Mouse (Mus musculus): ENCODE measurements around the gene Gm5447.
A peak's percentile ranks its signal among the peaks of the same experiment; 100 is the strongest.

Gene Gm5447

DNA sequence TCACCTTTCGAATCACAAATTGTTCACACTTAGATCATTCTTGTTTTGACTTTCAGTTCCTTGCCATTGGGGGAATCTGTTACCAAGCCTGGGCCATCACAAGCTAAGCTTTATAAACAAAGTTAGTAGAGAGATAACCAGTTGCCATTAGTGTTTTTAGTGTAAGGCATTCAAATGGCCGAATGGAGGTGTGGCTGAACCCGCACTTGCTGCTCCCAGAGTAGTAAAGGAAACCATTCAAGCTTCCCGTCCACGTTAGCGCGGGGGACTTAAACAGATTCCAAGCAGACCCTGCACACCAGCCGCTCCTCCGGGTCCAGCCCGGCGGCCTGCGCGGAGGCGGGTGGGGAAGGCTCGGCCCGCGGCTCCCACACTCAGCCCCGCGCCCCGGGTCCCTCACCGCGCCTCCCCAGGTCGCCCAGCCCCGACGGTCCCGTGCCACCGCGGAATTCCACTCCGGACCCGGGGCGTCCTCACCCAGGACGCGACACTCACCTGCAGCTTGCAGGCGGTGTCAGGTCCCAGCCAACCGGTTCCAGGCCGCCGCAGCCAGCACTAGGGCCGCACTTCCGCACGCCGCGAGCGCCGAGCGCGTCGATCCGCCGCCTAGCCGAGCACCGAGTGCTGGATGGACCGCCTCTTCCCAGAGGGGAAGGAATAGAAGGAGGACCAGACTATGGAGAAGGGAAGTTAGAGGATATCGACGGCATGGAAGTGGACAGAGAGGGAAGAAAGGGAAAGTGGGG lies at the start of gene Gm5447, which contains the start of gene Exoc2:
TSS of gene Gm5447 (plus strand) at position 704 of the 746 bp plus-strand sequence.
TSS of gene Exoc2 (minus strand) at position 593 of the 746 bp plus-strand sequence.
- DNase-seq (ENCODE audit: low spot score in 2 of 2): peak; percentile 72 to 82

DNA sequence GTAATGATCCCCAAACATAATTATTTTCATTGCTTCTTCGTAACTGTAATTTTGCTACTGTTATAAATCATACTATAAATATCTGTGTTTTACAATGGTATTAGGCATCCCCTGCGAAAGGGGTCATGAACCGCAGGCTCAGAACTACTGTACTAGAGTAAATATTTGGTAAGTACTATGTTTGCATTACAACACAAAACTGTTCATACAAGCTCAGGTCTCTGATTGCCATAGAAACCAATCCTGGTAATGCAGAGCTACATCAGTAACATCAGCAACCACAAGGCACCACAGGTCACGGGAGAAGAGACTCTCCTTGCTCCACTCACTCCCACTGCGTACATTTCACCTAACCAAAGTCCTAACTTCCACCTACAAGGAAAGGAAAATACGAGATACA lies 49.7 kb upstream of the Gm5447 start:
- DNase-seq (ENCODE audit: low spot score in 2 of 2): no peak

DNA sequence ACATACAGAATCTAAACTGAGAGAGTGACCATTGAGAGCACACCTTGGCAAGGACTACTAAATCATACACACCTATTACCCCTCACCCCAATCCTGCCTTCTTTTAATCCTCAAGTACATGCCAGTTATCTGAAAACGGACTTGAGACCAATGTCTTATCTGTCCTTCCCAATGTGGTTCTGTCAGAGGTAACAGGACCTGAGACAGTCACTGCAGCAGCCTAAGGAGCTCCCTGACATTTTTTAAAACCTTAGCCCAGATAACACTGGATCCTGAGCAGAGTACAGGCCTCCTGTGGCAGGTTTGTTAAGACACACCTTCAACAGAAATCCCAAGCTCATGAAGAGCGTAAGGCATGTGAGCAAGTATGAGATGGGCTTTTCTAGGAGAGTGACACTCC lies 44.9 kb upstream of the Gm5447 start:
- no peak for DNase-seq (ENCODE audit: low spot score in 2 of 2)

DNA sequence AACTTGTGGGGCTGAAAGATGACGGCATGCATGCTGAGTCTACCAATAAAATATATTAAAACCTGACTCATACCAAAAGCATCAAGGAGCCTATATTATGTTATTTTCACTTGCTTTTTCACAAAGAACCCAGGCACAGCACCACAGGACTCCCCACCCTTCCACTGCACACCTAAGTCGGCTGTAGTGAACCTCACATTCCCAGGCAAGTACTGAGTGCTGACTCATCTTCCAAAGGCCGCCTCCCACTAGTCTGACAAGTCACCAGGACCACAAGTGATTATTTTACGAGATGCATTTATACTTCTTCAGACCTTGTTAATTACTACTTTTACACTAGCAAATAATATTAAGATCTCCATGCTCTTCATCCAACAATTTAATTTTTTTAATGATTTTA lies 42.4 kb upstream of the Gm5447 start:
- no peak for DNase-seq (ENCODE audit: low spot score in 2 of 2)

DNA sequence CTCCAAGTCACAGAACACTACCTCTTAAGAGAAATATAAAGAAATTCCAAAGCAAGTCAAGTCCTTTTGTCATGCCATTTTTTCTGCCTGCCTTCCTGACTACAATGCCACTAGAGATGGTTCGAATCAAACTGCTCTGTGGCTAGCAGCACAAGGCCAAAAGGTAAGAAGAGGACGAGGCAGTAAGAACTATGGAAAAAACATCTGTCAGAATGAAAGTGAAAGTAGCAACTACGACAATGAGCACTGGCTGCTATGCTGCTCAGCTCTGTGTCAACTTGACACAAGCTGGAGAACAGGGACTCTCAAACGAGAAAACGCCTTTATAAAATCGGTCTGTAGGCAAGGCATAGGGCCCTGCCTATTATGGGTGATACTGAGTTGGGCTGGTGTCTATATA lies 41.0 kb upstream of the Gm5447 start:
- DNase-seq (ENCODE audit: low spot score in 2 of 2): no peak

DNA sequence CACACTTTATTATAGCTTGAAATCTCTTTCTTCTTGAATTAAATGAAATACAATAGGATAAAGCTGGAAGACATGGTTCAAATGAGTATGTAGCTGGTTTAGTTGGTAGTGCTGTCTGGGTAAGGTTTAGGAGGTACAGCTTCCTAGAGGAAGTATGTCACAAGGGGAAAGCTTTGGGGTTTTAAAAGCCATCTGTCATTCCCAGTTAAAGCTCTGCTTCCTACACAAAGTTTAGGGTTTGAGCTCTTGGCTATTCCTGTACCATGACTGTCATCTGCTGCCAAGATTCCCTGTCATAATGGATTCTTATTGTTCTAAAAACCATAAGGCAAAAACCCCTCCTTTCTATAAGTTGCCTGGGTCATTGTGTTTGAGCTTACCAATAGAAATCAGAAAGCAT lies 28.2 kb upstream of the Gm5447 start:
- DNase-seq (ENCODE audit: low spot score in 2 of 2): no peak

DNA sequence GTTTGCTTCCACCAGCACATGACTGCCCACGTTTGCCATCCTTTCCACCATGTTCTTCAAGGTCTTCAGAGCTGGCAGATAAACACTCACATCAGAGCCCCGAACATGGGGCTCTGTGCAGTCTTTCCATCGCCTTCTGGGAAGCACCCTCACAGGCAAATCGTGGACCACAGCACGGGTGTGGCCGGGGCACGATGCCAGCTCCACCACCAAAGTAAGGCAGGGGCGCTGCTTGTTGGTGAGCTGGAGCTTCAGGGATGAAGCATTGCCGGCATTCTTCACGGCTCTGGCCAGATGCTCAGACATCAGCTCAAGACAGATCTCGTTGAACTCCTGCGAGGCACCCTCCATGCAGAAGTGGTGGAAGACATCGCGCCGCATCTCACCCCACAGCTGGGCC lies 26.9 kb upstream of the Gm5447 start:
- DNase-seq (ENCODE audit: low spot score in 2 of 2): no peak

DNA sequence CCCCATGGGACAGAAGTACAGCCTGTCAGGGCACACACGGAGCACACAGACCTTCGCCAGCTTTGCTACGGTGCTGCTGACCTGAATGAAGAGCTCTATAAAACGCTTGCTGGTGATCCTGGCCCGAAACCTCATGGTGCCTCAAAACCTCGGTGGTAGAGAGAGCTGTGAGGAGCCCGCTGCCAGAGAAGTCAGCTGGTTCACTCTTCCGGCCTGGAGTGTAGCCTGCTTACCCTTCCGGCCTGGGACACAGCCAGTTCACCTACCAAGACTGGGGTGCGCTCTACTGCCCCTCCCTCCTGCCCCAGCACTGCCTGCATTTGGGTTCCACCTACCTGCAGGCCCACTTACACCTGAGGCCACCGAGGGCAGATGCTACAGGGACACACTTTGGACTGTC lies 26.5 kb upstream of the Gm5447 start, which contains the start of gene Hus1b:
TSS of gene Hus1b (minus strand) at position 220 of the 400 bp plus-strand sequence.
- DNase-seq (ENCODE audit: low spot score in 2 of 2): no peak

DNA sequence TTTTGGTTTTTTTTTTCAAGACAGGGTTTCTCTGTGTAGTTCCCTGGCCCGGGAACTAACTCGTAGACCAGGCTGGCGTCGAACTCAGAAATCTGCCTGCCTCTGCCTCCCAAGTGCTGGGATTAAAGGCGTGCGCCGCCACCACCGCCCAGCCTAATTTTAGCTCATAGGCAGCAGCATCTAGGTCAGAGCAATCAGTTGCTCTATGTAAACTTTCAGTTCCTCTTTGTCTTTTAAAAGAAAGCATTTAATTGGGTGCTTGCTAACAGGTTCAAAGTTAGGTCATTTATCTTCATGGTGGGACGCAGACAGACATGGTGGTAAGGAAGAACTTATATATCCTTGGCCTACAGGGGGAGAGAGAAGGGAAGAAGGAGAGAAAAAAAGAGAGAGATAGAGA lies 24.8 kb upstream of the Gm5447 start:
- no peak for DNase-seq (ENCODE audit: low spot score in 2 of 2)

DNA sequence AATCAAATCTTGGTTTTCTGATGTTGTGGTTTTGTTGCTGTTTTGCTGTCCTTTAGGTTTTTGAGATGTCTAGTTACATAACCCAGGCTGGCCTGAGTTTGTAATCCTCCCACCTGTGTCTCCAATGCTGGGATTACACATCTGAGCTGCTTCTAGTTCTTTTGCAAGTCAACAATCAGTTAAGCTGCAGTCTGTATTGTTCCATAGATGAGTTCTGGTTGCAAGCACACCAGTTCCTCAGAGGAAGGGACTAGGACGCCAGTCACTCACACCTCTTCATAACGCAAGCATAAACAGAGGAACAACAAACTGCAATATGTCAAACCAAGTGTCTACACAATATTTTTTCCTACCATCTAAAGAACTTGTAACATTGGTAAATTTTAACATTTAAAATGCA lies 22.0 kb upstream of the Gm5447 start:
- DNase-seq (ENCODE audit: low spot score in 2 of 2): no peak

DNA sequence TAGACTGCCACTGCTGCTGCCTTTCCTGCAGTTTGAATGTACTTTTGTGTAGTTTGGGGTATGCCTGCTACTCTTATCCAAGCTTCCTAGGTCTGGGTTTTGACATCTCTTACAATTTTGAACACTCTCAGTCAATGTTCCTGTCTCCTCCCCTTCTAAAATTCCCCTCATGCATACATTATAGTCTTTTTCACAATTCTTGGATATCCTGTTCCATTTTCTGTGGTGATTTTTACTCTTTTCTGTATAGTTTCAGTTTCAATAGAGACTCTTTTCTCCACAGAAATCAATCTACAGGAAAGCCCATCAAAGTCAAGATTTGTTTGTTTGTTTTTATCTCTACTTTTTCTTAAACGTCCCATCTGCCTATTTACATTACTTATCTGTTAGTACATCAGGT lies 20.4 kb upstream of the Gm5447 start:
- DNase-seq (ENCODE audit: low spot score in 2 of 2): no peak

DNA sequence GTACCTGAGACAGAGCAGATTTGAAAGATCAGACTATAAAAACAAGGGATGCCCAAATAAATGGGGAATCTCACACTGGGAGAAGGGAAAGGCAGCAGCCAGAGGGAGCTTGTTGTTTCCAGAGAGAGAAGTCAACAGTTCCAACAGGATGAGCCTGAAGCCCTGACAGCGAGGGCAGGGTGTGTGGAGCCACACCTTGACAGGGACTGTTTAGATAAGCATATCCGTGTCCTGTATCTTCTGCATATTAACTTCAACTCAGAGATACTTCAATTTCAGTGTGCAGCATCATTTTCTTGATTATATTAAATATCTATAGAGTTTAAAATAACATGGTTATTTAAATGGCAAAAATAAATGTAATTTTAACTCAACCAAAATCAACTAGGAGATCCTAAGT lies 13.3 kb upstream of the Gm5447 start:
- no peak for DNase-seq (ENCODE audit: low spot score in 2 of 2)

DNA sequence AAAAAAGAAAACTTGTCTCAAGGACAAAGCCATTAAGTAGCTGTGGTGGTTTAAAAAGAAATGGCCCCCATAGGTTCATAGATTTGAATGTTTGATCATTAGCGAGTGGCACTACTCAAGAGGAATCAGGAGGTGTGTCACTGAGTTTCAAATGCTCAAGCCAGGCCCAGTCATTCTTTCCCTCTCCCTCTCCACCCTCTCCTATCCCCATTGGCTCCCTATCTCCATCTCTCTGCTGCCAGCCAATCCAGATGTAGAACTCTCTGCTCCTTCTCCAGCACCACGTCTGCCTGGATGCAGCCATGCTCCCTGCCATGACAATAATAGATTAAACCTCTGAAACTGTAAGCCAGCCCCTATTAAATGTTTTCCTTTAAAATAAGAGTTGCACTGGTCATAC lies 12.1 kb upstream of the Gm5447 start:
- DNase-seq (ENCODE audit: low spot score in 2 of 2): no peak

DNA sequence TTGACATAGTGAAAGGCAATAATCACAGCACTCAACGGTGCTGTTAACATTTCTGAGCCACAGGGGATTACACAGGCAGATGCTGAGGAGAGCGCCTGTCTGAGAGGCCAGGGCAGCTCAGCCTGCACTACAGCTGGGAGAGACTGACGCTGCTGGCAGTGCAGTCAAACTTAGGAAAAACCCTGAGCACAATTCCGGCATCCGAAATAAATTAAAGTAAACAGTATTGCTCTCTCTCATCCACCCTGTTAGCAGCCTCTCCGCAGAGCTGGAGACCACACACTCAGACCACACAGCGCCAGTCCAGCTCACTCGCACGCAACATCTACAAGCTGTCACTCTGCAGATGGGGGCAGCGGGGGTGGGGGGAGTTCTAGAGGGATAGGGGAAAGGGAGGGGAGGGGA lies 7.5 kb upstream of the Gm5447 start:
- DNase-seq (ENCODE audit: low spot score in 2 of 2): no peak

DNA sequence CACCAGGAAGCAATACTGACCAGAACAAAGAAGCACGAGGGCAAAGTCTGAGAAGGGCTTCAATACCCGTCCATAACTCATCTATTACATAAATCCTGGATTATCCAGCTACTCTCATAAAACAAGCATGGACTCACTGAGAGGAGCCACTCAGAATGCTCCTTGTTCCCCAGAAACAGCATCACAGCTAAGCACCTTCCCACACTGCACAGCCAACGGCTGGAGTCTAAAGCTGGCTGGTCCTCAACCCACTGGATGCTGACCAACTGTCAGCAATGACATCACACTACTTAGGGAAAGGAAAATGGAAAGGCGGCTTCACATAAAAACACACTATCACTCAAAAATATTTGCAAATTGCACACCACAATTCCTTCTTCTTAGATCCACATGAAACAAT lies 5.7 kb upstream of the Gm5447 start:
- DNase-seq (ENCODE audit: low spot score in 2 of 2): no peak

DNA sequence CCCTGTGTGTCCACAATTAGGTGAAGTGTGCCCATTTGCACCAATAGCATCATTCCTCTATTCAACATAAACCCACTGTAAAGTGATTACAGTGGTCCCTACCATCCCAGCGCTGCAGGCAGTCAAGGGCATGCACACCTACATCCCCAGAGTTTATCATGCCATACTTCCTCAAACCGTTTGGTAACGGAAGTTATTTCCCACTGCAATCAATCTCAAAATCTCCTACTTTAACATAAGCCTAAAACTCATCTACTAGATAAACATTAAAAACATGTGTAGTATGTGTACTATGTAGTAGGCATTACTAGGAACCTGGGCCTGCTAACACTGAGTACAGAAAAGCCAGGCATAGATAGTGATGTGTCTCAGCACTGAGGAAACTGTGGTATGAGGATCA lies 3.0 kb upstream of the Gm5447 start:
- DNase-seq (ENCODE audit: low spot score in 2 of 2): no peak

DNA sequence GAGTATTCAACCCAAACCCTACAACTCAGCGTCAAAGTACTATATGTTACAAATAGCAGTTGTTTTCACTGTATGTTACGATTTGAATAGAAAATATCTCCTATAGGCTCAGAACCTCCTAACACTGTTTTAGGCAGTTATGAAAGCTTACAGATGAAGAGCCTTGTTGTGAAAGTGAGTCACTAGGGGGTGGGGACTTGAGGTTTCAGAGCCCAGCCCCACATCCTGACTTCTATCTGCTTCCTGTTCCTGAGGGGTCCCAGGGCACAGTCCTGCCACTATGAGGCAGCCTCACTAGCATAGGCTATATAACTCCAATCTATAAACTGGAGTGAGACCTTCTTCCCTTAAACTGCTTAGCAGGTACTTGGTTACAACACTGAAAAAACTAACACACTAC lies 1.9 kb upstream of the Gm5447 start:
- DNase-seq (ENCODE audit: low spot score in 2 of 2): peak; percentile 65 to 71

DNA sequence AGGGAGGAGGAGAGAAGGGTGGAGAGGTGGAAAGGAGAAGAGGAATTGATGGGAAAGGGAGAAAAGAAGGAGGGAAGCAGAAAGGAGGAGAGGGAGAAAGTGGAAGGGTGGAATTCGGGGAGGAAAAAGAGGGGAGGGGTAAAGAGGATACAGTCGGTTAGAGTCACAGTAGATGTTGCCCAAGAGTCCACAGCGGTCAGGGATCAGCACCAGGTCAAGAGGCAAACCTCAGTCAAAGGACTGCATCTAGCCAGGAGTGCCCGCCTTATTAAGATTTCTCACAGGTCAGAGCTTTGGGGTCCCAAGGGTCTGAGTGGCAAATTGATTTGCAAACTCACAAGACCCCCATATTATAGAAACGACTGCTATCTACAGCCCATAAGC lies 235 bp downstream of the Gm5447 start:
- DNase-seq (ENCODE audit: low spot score in 2 of 2): no peak

DNA sequence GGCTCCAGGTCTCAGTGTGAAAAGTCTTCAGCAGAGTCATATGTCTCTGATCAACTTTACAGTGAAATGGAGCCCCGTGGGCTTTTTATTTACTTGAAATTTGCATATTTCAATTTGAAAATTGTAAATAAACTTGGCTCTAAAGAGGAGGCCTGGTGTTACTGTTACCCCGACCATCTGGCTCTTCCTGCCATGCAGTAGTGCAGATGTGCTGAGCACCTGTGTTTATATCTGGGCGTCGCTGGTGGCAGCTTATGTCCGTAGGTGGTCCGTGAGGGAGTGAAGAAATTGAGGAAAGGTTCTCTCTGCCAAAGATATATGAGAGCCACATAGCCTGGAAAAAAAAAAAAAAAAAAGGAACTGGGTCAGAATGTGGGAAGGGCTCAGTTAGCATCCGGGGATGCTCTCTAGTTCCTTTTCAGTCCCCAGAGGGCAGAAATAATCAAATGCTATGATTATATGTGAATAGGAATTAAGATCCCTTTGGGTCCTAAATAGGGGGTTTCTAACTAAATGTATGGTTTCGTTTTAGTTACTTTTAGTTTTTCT lies 2.6 kb downstream of the Gm5447 start:
- DNase-seq (ENCODE audit: low spot score in 2 of 2): peak; percentile 29 to 36

DNA sequence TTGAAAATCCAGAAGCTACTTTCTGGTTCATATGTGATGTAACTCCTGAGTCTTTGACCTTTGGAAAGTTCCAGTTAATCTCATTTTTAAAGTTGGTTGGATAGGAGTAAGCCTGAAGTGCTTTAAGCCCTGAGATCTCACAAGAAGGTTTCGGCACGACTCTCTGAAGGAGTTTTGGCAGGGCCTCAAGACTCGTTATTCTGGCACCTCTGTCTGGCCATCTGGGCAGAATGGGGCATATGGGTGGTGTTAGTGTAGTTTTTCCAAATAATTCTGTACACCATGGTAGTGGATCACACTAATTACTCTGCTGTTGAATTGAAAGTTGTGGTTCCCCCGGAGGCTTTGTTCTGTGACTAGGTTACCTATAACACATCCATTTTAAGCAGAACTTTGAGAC lies 4.2 kb downstream of the Gm5447 start:
- no peak for DNase-seq (ENCODE audit: low spot score in 2 of 2)

DNA sequence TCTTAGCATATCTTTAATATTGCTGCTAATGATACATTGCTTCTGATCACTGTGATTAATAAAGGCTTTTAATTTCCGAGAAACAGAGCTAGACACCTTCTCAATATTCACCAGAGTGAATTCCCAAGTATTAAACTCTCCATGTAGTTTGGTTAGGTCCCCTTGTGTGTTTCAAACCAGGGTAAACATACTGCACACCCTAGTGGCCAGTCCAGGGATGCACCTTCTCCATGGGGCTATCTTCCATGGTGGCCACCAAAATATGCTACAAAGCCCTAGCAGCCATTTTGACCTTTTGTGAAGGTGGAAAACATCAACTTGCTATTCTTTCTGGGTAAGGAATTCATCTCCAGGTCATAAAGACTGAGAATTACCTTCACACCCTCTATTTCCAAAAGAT lies 7.7 kb downstream of the Gm5447 start:
- peak in 1 of 2 experiments; percentile 53 for DNase-seq (ENCODE audit: low spot score in 2 of 2)

DNA sequence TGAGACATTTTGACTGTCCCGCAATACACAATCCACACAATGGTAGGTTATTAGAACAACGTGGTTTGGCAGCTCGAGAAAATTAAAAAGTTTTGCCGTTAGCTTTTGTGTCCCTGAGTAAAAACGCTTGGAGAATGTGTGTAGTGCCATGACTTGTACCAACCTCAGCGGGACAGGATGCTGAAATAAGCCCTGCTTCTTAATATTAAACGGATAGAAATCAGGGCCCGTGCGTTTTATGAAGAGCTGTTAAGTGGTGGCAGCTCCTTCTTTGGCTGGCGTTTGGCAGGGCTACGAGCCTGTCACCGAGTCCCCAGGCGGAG lies 11.2 kb downstream of the Gm5447 start:
- DNase-seq (ENCODE audit: low spot score in 2 of 2): no peak

DNA sequence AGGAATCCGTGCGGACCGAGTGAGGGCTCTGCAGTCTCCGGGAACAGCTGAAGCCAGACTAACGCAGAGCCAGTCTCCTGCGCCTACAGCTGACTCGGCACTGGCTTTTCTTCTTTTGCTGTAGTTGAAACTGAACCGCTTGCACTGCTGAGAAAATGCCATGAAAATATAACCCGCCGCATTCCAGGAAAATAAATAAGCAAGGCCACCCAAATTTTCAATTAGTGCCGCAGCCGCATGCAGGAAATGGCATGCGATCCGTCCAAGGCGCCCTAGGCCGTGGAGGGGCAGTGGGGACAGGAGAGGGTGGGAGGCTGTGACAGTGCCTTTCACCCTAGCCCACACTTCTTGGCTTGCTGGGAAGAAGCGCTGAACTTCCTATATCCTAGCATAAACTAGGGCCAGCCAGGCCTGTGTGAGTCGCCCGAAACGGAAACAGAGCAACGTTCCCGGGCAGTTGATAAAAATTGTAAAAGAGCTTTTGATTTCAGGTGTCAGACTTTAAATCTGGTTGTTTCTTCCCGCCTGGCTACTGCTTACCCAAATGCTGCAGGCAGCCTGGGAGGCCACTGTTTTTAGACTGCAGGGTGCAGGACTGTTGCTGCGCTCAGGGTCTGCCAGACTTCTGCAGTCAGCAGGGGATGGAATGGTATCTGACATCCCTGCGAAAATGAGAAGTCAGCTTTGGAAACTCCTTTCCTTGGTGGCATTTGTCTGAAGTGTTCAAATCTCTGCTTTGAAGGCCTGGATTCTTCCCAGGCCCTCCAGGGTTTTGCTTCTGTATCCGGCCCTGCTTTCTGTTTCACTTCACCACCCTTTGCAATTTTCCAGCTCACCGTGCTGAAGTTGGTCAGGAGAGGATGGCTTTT lies 11.8 kb downstream of the Gm5447 start:
- DNase-seq (ENCODE audit: low spot score in 2 of 2): no peak
